Mouse (Mus musculus) heart, adult 2 months (tissue): ENCODE measurements at regions not wholly inside any gene's neighbourhood (a gene's known extent, or its start where the extent isn't known, plus 50 kb on each side); places are given as distances from the start of the nearest gene placed in this dataset.

Source experiments
- CTCF ChIP-seq: fragments of 200-600 bp; IDR thresholded peaks from 2 replicates; pipeline ENCODE4 v1.8.1; 2022; ENCODE audit warnings: antibody characterized with exemption, mild to moderate bottlenecking, moderate library complexity
- POLR2A ChIP-seq: fragments of 200-500 bp; IDR thresholded peaks from 2 replicates; pipeline ENCODE4 v1.6.1; 2011; ENCODE audit warnings: mild to moderate bottlenecking, low read depth, low read length, control low read depth; ENCODE audit not compliant: insufficient read depth

DNA sequence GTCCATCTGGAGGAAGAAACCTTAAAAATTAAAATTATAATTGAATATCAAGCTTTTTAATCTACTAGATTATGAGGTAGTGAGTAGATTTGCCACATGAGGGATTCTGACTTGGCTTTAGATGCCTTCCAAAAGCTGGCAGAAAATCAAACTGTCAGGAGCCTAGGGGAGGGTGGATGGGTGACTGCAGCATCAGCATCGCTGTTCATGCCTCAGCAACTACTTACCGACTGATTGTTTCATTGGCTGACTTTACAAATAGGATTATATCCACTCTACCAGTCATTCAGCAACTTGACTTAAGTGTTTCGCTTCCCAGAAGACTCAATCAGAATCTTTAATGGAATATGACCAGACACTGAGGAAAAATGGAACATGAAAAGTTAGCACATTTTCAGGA is 279.6 kb upstream of the Ell2 start:
- TF ChIP-seq CTCF (no peak), POLR2A (no peak)
